Mouse (Mus musculus): ENCODE measurements around the gene Camk1d. TPM values are rescaled to one million over a fixed set of nuclear protein-coding genes. Genes with fewer than 3 reads are reported as not detected.

The Camk1d gene
- polyA plus RNA-seq, 1 experiment from 2014 or later, result 6.7 TPM

- no peak for DNase-seq (ENCODE audit: low spot score)
- Histone ChIP-seq H3K27me3 (ENCODE audit: control insufficient read depth, insufficient read depth, low read length) (no peaks in the 10 kb centered on the region), H3K4me3 (ENCODE audit: low read depth, low read length) (peak overlapping the region; percentile 67), H3K4me1 (replicated peaks; ENCODE audit: control insufficient read depth, insufficient read depth) (peaks cover 4% of the 10 kb centered on the region; the same call in 1 of the 2 replicates), H3K9me3 (ENCODE audit: control insufficient read depth, low read length) (no peaks in the 10 kb centered on the region; the same call in 1 of the 2 replicates), H3K27ac (replicated peaks) (peak overlapping the region; percentile 84), H3K9ac (ENCODE audit: low read length) (peak overlapping the region; percentile 67), H3K4me2 (replicated peaks; ENCODE audit: low read depth) (peak overlapping the region; percentile 95), H3K36me3 (ENCODE audit: control insufficient read depth, insufficient read depth, low read length) (no peaks in the 10 kb centered on the region)
- TF ChIP-seq CTCF (IDR thresholded peaks at IDR 0.05; ENCODE audit: low read depth) (no peak), EP300 (optimal IDR thresholded peaks at IDR 0.05) (peak; percentile 39)
- WGBS, result 1% methylated on average over 19 of the region's 19 CpGs
- no peak; the same call in 1 of the 2 replicates for ATAC-seq (ENCODE audit: low FRiP score, low TSS enrichment)
These were observed 717 bp upstream of the Camk1d start for GRCm38 (mm10) chr2:5715054-5715410.

DNA sequence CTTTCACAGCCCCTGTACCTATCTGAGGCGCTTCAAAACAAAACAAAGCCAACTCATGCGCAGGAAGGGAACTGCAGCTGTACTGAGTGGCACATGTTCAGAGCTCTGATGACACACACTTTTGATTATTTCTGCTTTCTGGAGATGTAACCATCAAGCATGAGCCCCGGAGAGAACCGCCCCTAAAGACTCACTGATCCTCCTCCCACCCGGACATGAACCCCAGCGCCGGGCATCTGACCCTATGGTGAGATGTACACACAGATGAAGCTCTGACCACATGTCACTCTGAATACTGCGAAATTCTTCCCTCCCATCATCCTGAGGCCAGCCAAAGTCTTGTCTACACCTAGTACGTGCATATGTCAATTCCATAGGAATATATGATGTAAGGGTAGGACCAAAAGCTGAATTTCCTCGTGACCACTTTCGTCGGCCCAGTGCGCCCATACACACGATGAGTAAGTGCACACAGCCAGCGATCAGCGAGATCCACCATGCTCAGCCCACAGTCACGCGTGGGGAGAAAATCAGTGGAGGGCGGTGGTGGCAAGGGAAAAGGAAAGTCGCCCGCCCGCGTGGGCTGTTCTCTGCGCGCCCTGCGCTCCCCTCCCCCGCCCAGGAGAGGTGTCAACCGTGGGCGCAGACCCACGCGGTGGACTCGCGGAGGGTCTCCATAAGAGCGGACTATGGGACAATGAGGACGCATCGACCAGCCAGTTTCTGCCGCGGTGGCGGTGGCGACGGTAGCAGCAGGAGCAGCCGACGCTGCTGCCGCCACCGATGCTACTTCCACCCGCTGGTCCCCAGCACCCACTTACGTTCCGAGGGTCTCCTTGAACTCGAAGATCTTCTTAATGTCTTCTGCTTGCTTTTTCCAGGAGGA, 747 bp downstream of the Camk1d start:
- no peak for TF ChIP-seq EP300 (optimal IDR thresholded peaks at IDR 0.05)
- TF ChIP-seq CTCF (IDR thresholded peaks at IDR 0.05; ENCODE audit: low read depth), result no peak
- Histone ChIP-seq H3K4me1 (replicated peaks; ENCODE audit: control insufficient read depth, insufficient read depth) (peaks cover 4% of the 10 kb centered on the region; the same call in 1 of the 2 replicates), H3K9me3 (ENCODE audit: control insufficient read depth, low read length) (no peaks in the 10 kb centered on the region; the same call in 1 of the 2 replicates), H3K9ac (ENCODE audit: low read length) (peak overlapping the region; percentile 67), H3K27ac (replicated peaks) (peak overlapping the region; percentile 84), H3K36me3 (ENCODE audit: control insufficient read depth, insufficient read depth, low read length) (no peaks in the 10 kb centered on the region), H3K27me3 (ENCODE audit: control insufficient read depth, insufficient read depth, low read length) (no peaks in the 10 kb centered on the region), H3K4me2 (replicated peaks; ENCODE audit: low read depth) (peak overlapping the region; percentile 95), H3K4me3 (ENCODE audit: low read depth, low read length) (peak overlapping the region; percentile 67)
- DNase-seq (ENCODE audit: low spot score) (peak; percentile 26), ATAC-seq (ENCODE audit: low FRiP score, low TSS enrichment) (peak; percentile 13; the same call in 1 of the 2 replicates)
- WGBS, result under 1% methylated on average over 48 of the region's 49 CpGs

- peak overlapping the region; percentile 95 for H3K4me2 ChIP-seq (replicated peaks; ENCODE audit: low read depth)
- H3K9ac ChIP-seq (ENCODE audit: low read length), result no peak overlapping the region
These were observed 2.1 kb downstream of the Camk1d start for GRCm38 (mm10) chr2:5712255-5712654.

DNA sequence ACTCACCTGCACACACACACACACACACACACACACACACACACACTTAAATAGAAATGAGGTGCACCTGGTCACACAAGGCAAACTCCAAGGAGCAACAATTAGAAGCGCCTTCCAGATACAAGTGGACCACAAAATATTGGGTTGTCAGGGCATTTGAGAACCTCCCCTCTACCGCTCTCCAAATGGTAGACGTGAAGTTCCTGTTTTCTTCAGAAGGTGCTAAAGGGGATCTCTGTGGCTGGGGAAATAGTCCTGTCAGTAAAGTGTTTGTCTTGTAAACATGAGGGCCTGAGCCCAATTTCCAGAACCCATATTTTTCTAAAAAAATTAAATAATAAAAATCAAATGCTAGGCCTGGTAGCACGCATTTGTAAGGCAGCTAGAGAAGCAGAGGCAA, 4.4 kb downstream of the Camk1d start:
- Histone ChIP-seq H3K27ac (replicated peaks) (no peak overlapping the region), H3K36me3 (ENCODE audit: control insufficient read depth, insufficient read depth, low read length) (no peaks in the 10 kb centered on the region), H3K9ac (ENCODE audit: low read length) (no peak overlapping the region), H3K4me1 (replicated peaks; ENCODE audit: control insufficient read depth, insufficient read depth) (peaks cover 7% of the 10 kb centered on the region; the same call in 1 of the 2 replicates), H3K27me3 (ENCODE audit: control insufficient read depth, insufficient read depth, low read length) (no peaks in the 10 kb centered on the region), H3K4me3 (ENCODE audit: low read depth, low read length) (no peak overlapping the region), H3K4me2 (replicated peaks; ENCODE audit: low read depth) (no peak overlapping the region), H3K9me3 (ENCODE audit: control insufficient read depth, low read length) (no peaks in the 10 kb centered on the region)
- WGBS, result 84% methylated on average over 4 of the region's 4 CpGs
- TF ChIP-seq EP300 (optimal IDR thresholded peaks at IDR 0.05) (no peak), CTCF (IDR thresholded peaks at IDR 0.05; ENCODE audit: low read depth) (no peak)
- DNase-seq (ENCODE audit: low spot score), result no peak
- no peak for ATAC-seq (ENCODE audit: low FRiP score, low TSS enrichment)

More at GRCm38 (mm10) chr2:5712255-5712654, 2.1 kb downstream of the Camk1d start:
- ATAC-seq (ENCODE audit: low FRiP score, low TSS enrichment), result no peak
- DNase-seq (ENCODE audit: low spot score), result no peak
- 66% methylated on average over 7 of the region's 7 CpGs for WGBS
- H3K27ac ChIP-seq (replicated peaks), result no peak overlapping the region
- H3K4me3 ChIP-seq (ENCODE audit: low read depth, low read length), result no peak overlapping the region
- no peak for TF ChIP-seq CTCF (IDR thresholded peaks at IDR 0.05; ENCODE audit: low read depth)
- TF ChIP-seq EP300 (optimal IDR thresholded peaks at IDR 0.05), result no peak
- no peaks in the 10 kb centered on the region for H3K27me3 ChIP-seq (ENCODE audit: control insufficient read depth, insufficient read depth, low read length)
- H3K4me1 ChIP-seq (replicated peaks; ENCODE audit: control insufficient read depth, insufficient read depth), result peaks cover 7% of the 10 kb centered on the region; the same call in 1 of the 2 replicates
- H3K36me3 ChIP-seq (ENCODE audit: control insufficient read depth, insufficient read depth, low read length), result no peaks in the 10 kb centered on the region
- H3K9me3 ChIP-seq (ENCODE audit: control insufficient read depth, low read length), result no peaks in the 10 kb centered on the region

DNA sequence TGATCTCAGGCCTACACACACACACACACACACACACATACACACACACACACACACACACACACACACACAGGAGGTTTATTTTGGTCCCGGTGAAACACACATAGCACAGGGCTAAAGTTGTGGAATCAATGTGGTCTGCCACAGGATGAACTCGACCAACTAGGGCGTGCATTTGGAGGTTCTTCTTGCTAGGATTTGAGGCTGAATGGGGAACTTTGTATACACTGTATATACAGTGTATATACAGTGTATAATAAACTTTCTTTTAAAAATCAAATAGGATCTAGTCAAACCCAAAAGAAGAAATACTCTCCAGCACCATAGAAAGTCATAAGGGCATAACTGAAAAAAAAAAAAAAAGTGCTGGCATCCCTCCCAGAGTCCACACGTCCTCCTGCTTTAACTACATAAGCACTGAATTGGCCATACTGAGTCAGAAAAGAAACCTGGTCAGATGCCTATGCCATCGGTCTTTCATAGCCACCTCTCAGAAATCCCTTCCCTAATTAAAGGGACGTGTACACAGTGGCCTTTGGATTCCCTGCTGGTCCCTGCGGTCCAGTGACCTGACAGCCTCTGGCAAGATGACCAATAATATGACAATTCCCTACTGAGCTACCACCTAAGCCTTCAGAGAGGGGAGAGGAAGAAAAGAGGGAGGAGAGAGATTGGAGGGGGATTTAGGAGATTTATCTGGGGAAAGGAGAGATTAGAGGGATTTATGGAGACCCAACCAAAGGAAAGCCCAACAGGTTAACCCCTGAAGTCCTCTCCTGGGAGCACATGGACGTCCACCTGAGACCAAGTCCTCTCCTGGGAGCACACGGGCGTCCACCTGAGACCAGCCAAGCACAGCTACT, 6.2 kb downstream of the Camk1d start:
- DNase-seq (ENCODE audit: low spot score) (no peak), ATAC-seq (ENCODE audit: low FRiP score, low TSS enrichment) (no peak)
- no peak overlapping the region for H3K4me3 ChIP-seq (ENCODE audit: low read depth, low read length)
- no peak overlapping the region for H3K27ac ChIP-seq (replicated peaks)
- TF ChIP-seq EP300 (optimal IDR thresholded peaks at IDR 0.05) (no peak), CTCF (IDR thresholded peaks at IDR 0.05; ENCODE audit: low read depth) (no peak)
- H3K36me3 ChIP-seq (ENCODE audit: control insufficient read depth, insufficient read depth, low read length), result no peaks in the 10 kb centered on the region
- no peaks in the 10 kb centered on the region for H3K27me3 ChIP-seq (ENCODE audit: control insufficient read depth, insufficient read depth, low read length)
- H3K4me2 ChIP-seq (replicated peaks; ENCODE audit: low read depth), result no peak overlapping the region
- no peaks in the 10 kb centered on the region for H3K9me3 ChIP-seq (ENCODE audit: control insufficient read depth, low read length)
- H3K9ac ChIP-seq (ENCODE audit: low read length), result no peak overlapping the region
- peaks cover 5% of the 10 kb centered on the region; the same call in 1 of the 2 replicates for H3K4me1 ChIP-seq (replicated peaks; ENCODE audit: control insufficient read depth, insufficient read depth)
- 43% methylated on average over 10 of the region's 10 CpGs for whole genome bisulfite sequencing
